Comparison of ENCODE assay signal across 27 mouse cellular contexts in genomic region chr13:111159498-111159897, GRCm38 (mm10).
"Had no signal": no experiment of that assay in that cellular context is flagged by ENCODE, and none has a peak within 500 bp of the region (broad histone marks: within the 10 kb centered on the region; RNA-seq: fewer than 3 reads in every experiment).

No protein-coding gene starts in this region.

- H3K4me2 ChIP-seq: limb, embryonic 12.5 days; limb, embryonic 13.5 days; limb, embryonic 15.5 days; liver, embryonic 11.5 days; liver, embryonic 12.5 days; liver, embryonic 13.5 days; liver, embryonic 15.5 days; lung, embryonic 14.5 days; lung, embryonic 15.5 days; midbrain, embryonic 11.5 days; midbrain, embryonic 12.5 days; midbrain, embryonic 13.5 days; midbrain, embryonic 15.5 days had no signal

- DNase-seq: left cerebral cortex, postnatal 4 days; liver; liver, embryonic 13.5 days; liver, postnatal 0 days; lung, adult 18-20 months; lung, adult 2 months; lung, embryonic 14.5 days; lung, postnatal 10 days; lung, postnatal 14 days; lung, postnatal 36 days; lung, postnatal 4 days; midbrain, embryonic 14.5 days had no signal

- H3K4me3 ChIP-seq: left cerebral cortex, adult 2 months; limb, embryonic 10.5 days; limb, embryonic 12.5 days; limb, embryonic 13.5 days; limb, embryonic 15.5 days; liver, embryonic 12.5 days; liver, embryonic 13.5 days; liver, embryonic 15.5 days; lung, embryonic 15.5 days; megakaryocyte, embryonic 14.5 days; midbrain, embryonic 10.5 days; midbrain, embryonic 12.5 days; midbrain, embryonic 13.5 days; midbrain, embryonic 15.5 days had no signal

- H3K36me3 ChIP-seq: limb, embryonic 10.5 days; limb, embryonic 12.5 days; limb, embryonic 13.5 days; limb, embryonic 15.5 days; liver, embryonic 12.5 days; liver, embryonic 13.5 days; liver, embryonic 15.5 days; lung, embryonic 15.5 days; midbrain, embryonic 10.5 days; midbrain, embryonic 12.5 days; midbrain, embryonic 13.5 days; midbrain, embryonic 15.5 days had no signal

- H3K27me3 ChIP-seq: limb, embryonic 12.5 days; limb, embryonic 13.5 days; limb, embryonic 15.5 days; liver, embryonic 12.5 days; liver, embryonic 13.5 days; liver, embryonic 15.5 days; lung, embryonic 15.5 days; megakaryocyte, embryonic 14.5 days; midbrain, embryonic 12.5 days; midbrain, embryonic 13.5 days; midbrain, embryonic 15.5 days had no signal
